Mouse (Mus musculus): Measurements from ENCODE around the gene Clec4e.

DNA sequence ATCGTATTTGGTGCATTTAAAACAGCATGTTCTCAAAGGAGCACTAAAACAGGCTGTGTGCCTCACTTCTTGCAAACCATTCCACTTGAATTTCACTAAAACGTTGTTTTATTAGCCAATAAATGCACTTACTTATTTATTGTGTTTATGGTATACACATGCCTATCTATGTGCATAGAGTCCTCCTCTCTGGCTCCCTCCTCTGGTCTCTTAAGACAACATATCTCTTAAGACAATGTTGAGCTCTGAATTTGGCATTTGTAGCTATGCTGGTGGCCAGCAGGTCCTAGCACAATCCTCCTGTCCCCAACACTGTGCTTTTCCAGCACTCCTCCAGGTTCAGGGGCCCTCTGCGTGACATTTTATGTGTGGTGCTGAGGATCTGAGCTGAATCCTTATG, 30.7 kb downstream of the Clec4e start:
- TF ChIP-seq EP300 (IDR thresholded peaks at IDR 0.05; ENCODE audit: low read length): no peak
- TF ChIP-seq KAT2A (IDR thresholded peaks at IDR 0.05; ENCODE audit: insufficient replicate concordance, low read length): no peak
- no peak for TF ChIP-seq MAX (IDR thresholded peaks at IDR 0.05; ENCODE audit: low read length)
- no peak for TF ChIP-seq MAFK (IDR thresholded peaks at IDR 0.05; ENCODE audit: insufficient replicate concordance, low read length)
